Mouse (Mus musculus) cerebral cortex, adult 2 months (tissue): ENCODE data around the gene Arhgap36.

Experiments
- WGBS: fragments of 180-500 bp; shearing (Covaris S2); methylation state at CpG from one replicate; pipeline ENCODE4 v1.1.7; 2018; 5-methylcytosine and 5-hydroxymethylcytosine counted together

Gene Arhgap36

GRCm38 (mm10) chrX:49463442-49463970, at the start of gene Arhgap36:
TSS of gene Arhgap36 (plus strand) at chrX:49463945.
- WGBS = 66% methylated on average over 6 of the region's 6 CpGs

- WGBS = 61% methylated on average over 10 of the region's 10 CpGs
These were observed 6.0 kb upstream of the Arhgap36 start for GRCm38 (mm10) chrX:49457781-49458180.

- WGBS = 8% methylated on average over 34 of the region's 34 CpGs
These were observed 6.7 kb downstream of the Arhgap36 start for GRCm38 (mm10) chrX:49470287-49471054.

GRCm38 (mm10) chrX:49479968-49480809, 16.4 kb downstream of the Arhgap36 start:
- 17% methylated on average over 27 of the region's 29 CpGs for WGBS

- WGBS = 4% methylated on average over 12 of the region's 12 CpGs
These were observed 17.1 kb downstream of the Arhgap36 start for GRCm38 (mm10) chrX:49480846-49481245.

- 93% methylated on average over 5 of the region's 5 CpGs for WGBS
These were observed 25.4 kb downstream of the Arhgap36 start for GRCm38 (mm10) chrX:49489141-49489540.

- WGBS = 3% methylated on average over 42 of the region's 46 CpGs
These were observed 30.1 kb downstream of the Arhgap36 start for GRCm38 (mm10) chrX:49493739-49494449.
